ENCODE assay signal across 23 mouse cellular contexts in the genomic region with DNA sequence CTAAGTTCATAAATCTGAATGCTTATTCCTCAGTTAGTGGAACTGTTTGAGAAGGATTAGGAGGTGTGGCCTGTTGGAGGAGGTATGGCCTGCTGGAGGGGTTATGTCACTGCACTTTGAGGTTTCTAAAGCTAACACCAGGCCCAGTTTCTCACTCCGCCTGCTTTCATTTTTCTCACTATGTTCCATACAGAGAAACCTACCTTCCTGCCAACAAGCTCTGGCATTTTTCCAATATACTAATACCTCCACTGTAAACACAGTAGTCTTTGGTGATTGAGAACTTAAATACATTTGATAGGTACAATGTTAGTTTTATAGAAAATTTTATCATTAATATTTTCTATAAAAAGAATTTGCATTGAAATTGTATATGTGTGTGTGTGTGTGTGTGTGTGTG.
DNase-seq lines count a peak whose midpoint lies in the region; ATAC-seq and TF ChIP-seq lines count a peak whose summit lies in the region.
"Had no signal": no experiment of that assay in that cellular context is flagged by ENCODE, and none has a peak within 500 bp of the region (broad histone marks: within the 10 kb centered on the region; RNA-seq: fewer than 3 reads in every experiment).

No protein-coding gene starts in this region.

- 0 out of 2 replicates have a peak, but pooled peaks cover 4% of the 10 kb centered on the region for H3K4me1 ChIP-seq in liver, postnatal 0 days (ENCODE audit: insufficient read depth)
- no peaks in the 10 kb centered on the region for H3K4me1 ChIP-seq in liver, embryonic 11.5 days (replicated peaks; ENCODE audit: control insufficient read depth, insufficient read depth, low read length)
- H3K4me1 ChIP-seq: embryonic facial prominence, embryonic 15.5 days; hindbrain, embryonic 12.5 days had no signal

- H3K9ac ChIP-seq in liver, postnatal 0 days (replicated peaks) = no peak overlapping the region
- no peak overlapping the region for H3K9ac ChIP-seq in liver, embryonic 11.5 days (ENCODE audit: low read depth, low read length)
- H3K9ac ChIP-seq: embryonic facial prominence, embryonic 15.5 days; forebrain, postnatal 0 days; hindbrain, embryonic 12.5 days; hindbrain, embryonic 15.5 days had no signal

- H3K4me3 ChIP-seq in liver, postnatal 0 days (ENCODE audit: low read depth, low read length) = no peak overlapping the region
- H3K4me3 ChIP-seq in liver, embryonic 11.5 days (ENCODE audit: low read depth, low read length) = no peak overlapping the region
- H3K4me3 ChIP-seq: embryonic facial prominence, embryonic 15.5 days; gastrocnemius, adult 2 months; hindbrain, embryonic 12.5 days; hindbrain, embryonic 15.5 days had no signal

- H3K27me3 ChIP-seq in liver, postnatal 0 days (ENCODE audit: insufficient read depth, low read length) = no peaks in the 10 kb centered on the region
- no peaks in the 10 kb centered on the region for H3K27me3 ChIP-seq in liver, embryonic 11.5 days (replicated peaks; ENCODE audit: control insufficient read depth, insufficient read depth, low read length)
- H3K27me3 ChIP-seq: embryonic facial prominence, embryonic 15.5 days; hindbrain, embryonic 12.5 days; hindbrain, embryonic 15.5 days; Patski had no signal

- 74% methylated on average over 1 of the region's 1 CpGs for WGBS in liver, postnatal 0 days (ENCODE audit: insufficient replicate concordance)
- WGBS in liver, embryonic 11.5 days = 81% methylated on average over 1 of the region's 1 CpGs

- H3K27ac ChIP-seq in liver, postnatal 0 days (ENCODE audit: low read depth) = peak overlapping the region; percentile 36; the same call in 1 of the 2 replicates
- H3K27ac ChIP-seq in liver, embryonic 11.5 days (ENCODE audit: low read depth, low read length) = no peak overlapping the region
- H3K27ac ChIP-seq: embryonic facial prominence, embryonic 15.5 days; gastrocnemius, adult 2 months; hindbrain, embryonic 12.5 days; hindbrain, embryonic 15.5 days had no signal

- no peak for TF ChIP-seq EP300 in liver, postnatal 0 days (IDR thresholded peaks at IDR 0.05; ENCODE audit: low read depth)

- H3K36me3 ChIP-seq in liver, postnatal 0 days (replicated peaks; ENCODE audit: insufficient read depth, low read length) = peaks cover 67% of the 10 kb centered on the region
- peaks cover 19% of the 10 kb centered on the region; the same call in 1 of the 2 replicates for H3K36me3 ChIP-seq in liver, embryonic 11.5 days (ENCODE audit: control insufficient read depth, insufficient read depth, low read length)

- no peak for ATAC-seq in cerebellum, adult (ENCODE audit: insufficient number of reproducible peaks, low FRiP score, low TSS enrichment)
- no peak for ATAC-seq in liver, postnatal 0 days
- no peak for ATAC-seq in liver, embryonic 11.5 days (replicated peaks; ENCODE audit: low FRiP score)
- ATAC-seq: activated CD4-positive, CD25-positive, alpha-beta regulatory T cell, adult 4 months; forebrain, embryonic 14.5 days; forebrain, postnatal 0 days; intestine, postnatal 0 days; Patski had no signal

- no peak overlapping the region for H3K4me2 ChIP-seq in liver, postnatal 0 days (ENCODE audit: low read depth, low read length)
- no peak overlapping the region for H3K4me2 ChIP-seq in liver, embryonic 11.5 days
- H3K4me2 ChIP-seq: embryonic facial prominence, embryonic 15.5 days; heart, embryonic 11.5 days; hindbrain, embryonic 12.5 days; hindbrain, embryonic 15.5 days had no signal

- H3K9me3 ChIP-seq in liver, postnatal 0 days (ENCODE audit: low read length) = 0 out of 2 replicates have a peak, but pooled peaks cover 2% of the 10 kb centered on the region
- H3K9me3 ChIP-seq in liver, embryonic 11.5 days (ENCODE audit: control insufficient read depth, low read length) = peaks cover 2% of the 10 kb centered on the region; the same call in 1 of the 2 replicates
- H3K9me3 ChIP-seq: embryonic facial prominence, embryonic 15.5 days; hindbrain, embryonic 15.5 days had no signal

- DNase-seq in cerebellum, postnatal 14 days = peak; percentile 13 to 37
- no peak for DNase-seq in liver, postnatal 0 days
- DNase-seq in liver, embryonic 11.5 days (ENCODE audit: low spot score) = no peak
- peak; percentile 10 for DNase-seq in ZHBTc4 (ENCODE audit: low read depth, low spot score)
- no peak for DNase-seq in Muller cell, postnatal 12 days (ENCODE audit: inconsistent ontology term)
- DNase-seq: adrenal gland, adult 8-10 months; adrenal gland, postnatal 25 days; cerebellum, adult 8-10 months; cerebellum, postnatal 36 days; embryo, embryonic 11 days; forebrain, postnatal 0 days; gastrocnemius, adult 2 months; gastrocnemius, postnatal 14 days; heart, adult 11 months had no signal

- TF ChIP-seq CTCF in liver, postnatal 0 days (IDR thresholded peaks at IDR 0.05; ENCODE audit: low read depth) = no peak

Comparison
In these comparisons a context has a peak if more than half of its experiments do, and no peak if none do; other contexts are left out.
1. DNase-seq: peak in cerebellum, postnatal 14 days (2 of 2) and ZHBTc4 (single experiment); none in liver, postnatal 0 days (single experiment), liver, embryonic 11.5 days (single experiment) and Muller cell, postnatal 12 days (single experiment).